Mouse (Mus musculus): Measurements from ENCODE around the gene Onecut1. TPM values are rescaled to one million over a fixed set of nuclear protein-coding genes. Genes with fewer than 3 reads are reported as not detected.

Gene Onecut1
- polyA plus RNA-seq, 1 experiment from 2014 or later, result 9.1 TPM

- H3K4me2 ChIP-seq (ENCODE audit: low read depth, low read length), result peak overlapping the region; percentile 68
- H3K36me3 ChIP-seq (replicated peaks; ENCODE audit: insufficient read depth, low read length), result no peaks in the 10 kb centered on the region
- ATAC-seq (peak; percentile 43; the same call in 1 of the 2 replicates), DNase-seq (peak; percentile 47)
- H3K9ac ChIP-seq (replicated peaks), result peak overlapping the region; percentile 73
- H3K27ac ChIP-seq (ENCODE audit: low read depth), result peak overlapping the region; percentile 90
- WGBS (ENCODE audit: insufficient replicate concordance), result 1% methylated on average over 46 of the region's 46 CpGs
- peaks cover 38% of the 10 kb centered on the region for H3K27me3 ChIP-seq (ENCODE audit: insufficient read depth, low read length)
- H3K9me3 ChIP-seq (ENCODE audit: low read length), result no peaks in the 10 kb centered on the region
- H3K4me1 ChIP-seq (ENCODE audit: insufficient read depth), result no peaks in the 10 kb centered on the region; the same call in 1 of the 2 replicates
- H3K4me3 ChIP-seq (ENCODE audit: low read depth, low read length), result peak overlapping the region; percentile 52
- no peak for TF ChIP-seq CTCF (IDR thresholded peaks at IDR 0.05; ENCODE audit: low read depth)
- no peak for TF ChIP-seq EP300 (IDR thresholded peaks at IDR 0.05; ENCODE audit: low read depth)
Measured at GRCm38 (mm10) chr9:74848411-74849194, 13.1 kb upstream of the Onecut1 start.

GRCm38 (mm10) chr9:74849195-74849978 lies 12.3 kb upstream of the Onecut1 start:
- 2% methylated on average over 58 of the region's 63 CpGs for WGBS (ENCODE audit: insufficient replicate concordance)
- Histone ChIP-seq H3K27ac (ENCODE audit: low read depth) (peak overlapping the region; percentile 90), H3K36me3 (replicated peaks; ENCODE audit: insufficient read depth, low read length) (no peaks in the 10 kb centered on the region), H3K4me1 (ENCODE audit: insufficient read depth) (no peaks in the 10 kb centered on the region; the same call in none of the 2 replicates), H3K9ac (replicated peaks) (peak overlapping the region; percentile 73), H3K4me3 (ENCODE audit: low read depth, low read length) (peak overlapping the region; percentile 52), H3K27me3 (ENCODE audit: insufficient read depth, low read length) (peaks cover 46% of the 10 kb centered on the region), H3K4me2 (ENCODE audit: low read depth, low read length) (peak overlapping the region; percentile 68), H3K9me3 (ENCODE audit: low read length) (no peaks in the 10 kb centered on the region)
- peak; percentile 52 for ATAC-seq
- DNase-seq, result peak; percentile 41
- TF ChIP-seq EP300 (IDR thresholded peaks at IDR 0.05; ENCODE audit: low read depth) (no peak), CTCF (IDR thresholded peaks at IDR 0.05; ENCODE audit: low read depth) (no peak)

- peaks cover 53% of the 10 kb centered on the region for H3K27me3 ChIP-seq (ENCODE audit: insufficient read depth, low read length)
- no peaks in the 10 kb centered on the region for H3K36me3 ChIP-seq (replicated peaks; ENCODE audit: insufficient read depth, low read length)
- ATAC-seq (no peak), DNase-seq (no peak)
- peak overlapping the region; percentile 68 for H3K4me2 ChIP-seq (ENCODE audit: low read depth, low read length)
- peak overlapping the region; percentile 52 for H3K4me3 ChIP-seq (ENCODE audit: low read depth, low read length)
- no peaks in the 10 kb centered on the region for H3K9me3 ChIP-seq (ENCODE audit: low read length)
- peak overlapping the region; percentile 73 for H3K9ac ChIP-seq (replicated peaks)
- H3K4me1 ChIP-seq (ENCODE audit: insufficient read depth), result no peaks in the 10 kb centered on the region; the same call in none of the 2 replicates
- 16% methylated on average over 12 of the region's 12 CpGs for WGBS (ENCODE audit: insufficient replicate concordance)
- peak overlapping the region; percentile 90; the same call in 1 of the 2 replicates for H3K27ac ChIP-seq (ENCODE audit: low read depth)
- TF ChIP-seq CTCF (IDR thresholded peaks at IDR 0.05; ENCODE audit: low read depth) (no peak), EP300 (IDR thresholded peaks at IDR 0.05; ENCODE audit: low read depth) (no peak)
Measured at GRCm38 (mm10) chr9:74849979-74850780, 11.5 kb upstream of the Onecut1 start.

- TF ChIP-seq EP300 (IDR thresholded peaks at IDR 0.05; ENCODE audit: low read depth), result no peak
- TF ChIP-seq CTCF (IDR thresholded peaks at IDR 0.05; ENCODE audit: low read depth), result no peak
- WGBS (ENCODE audit: insufficient replicate concordance), result 17% methylated on average over 5 of the region's 5 CpGs
- ATAC-seq (no peak), DNase-seq (no peak)
- Histone ChIP-seq H3K27ac (ENCODE audit: low read depth) (no peak overlapping the region), H3K36me3 (replicated peaks; ENCODE audit: insufficient read depth, low read length) (no peaks in the 10 kb centered on the region), H3K4me2 (ENCODE audit: low read depth, low read length) (peak overlapping the region; percentile 68; the same call in 1 of the 2 replicates), H3K9ac (replicated peaks) (no peak overlapping the region), H3K27me3 (ENCODE audit: insufficient read depth, low read length) (peaks cover 53% of the 10 kb centered on the region), H3K4me3 (ENCODE audit: low read depth, low read length) (no peak overlapping the region), H3K4me1 (ENCODE audit: insufficient read depth) (no peaks in the 10 kb centered on the region; the same call in none of the 2 replicates), H3K9me3 (ENCODE audit: low read length) (no peaks in the 10 kb centered on the region)
Measured at GRCm38 (mm10) chr9:74850781-74851145, 11.0 kb upstream of the Onecut1 start.

GRCm38 (mm10) chr9:74851601-74852000 lies 10.1 kb upstream of the Onecut1 start:
- TF ChIP-seq CTCF (IDR thresholded peaks at IDR 0.05; ENCODE audit: low read depth), result no peak
- TF ChIP-seq EP300 (IDR thresholded peaks at IDR 0.05; ENCODE audit: low read depth), result no peak
- H3K9ac ChIP-seq (replicated peaks), result no peak overlapping the region
- WGBS (ENCODE audit: insufficient replicate concordance), result 21% methylated on average over 5 of the region's 5 CpGs
- H3K36me3 ChIP-seq (replicated peaks; ENCODE audit: insufficient read depth, low read length), result no peaks in the 10 kb centered on the region
- no peak overlapping the region for H3K4me2 ChIP-seq (ENCODE audit: low read depth, low read length)
- ATAC-seq (no peak), DNase-seq (no peak)
- peaks cover 52% of the 10 kb centered on the region for H3K27me3 ChIP-seq (ENCODE audit: insufficient read depth, low read length)
- H3K27ac ChIP-seq (ENCODE audit: low read depth), result no peak overlapping the region
- H3K4me3 ChIP-seq (ENCODE audit: low read depth, low read length), result no peak overlapping the region
- H3K9me3 ChIP-seq (ENCODE audit: low read length), result no peaks in the 10 kb centered on the region
- no peaks in the 10 kb centered on the region; the same call in none of the 2 replicates for H3K4me1 ChIP-seq (ENCODE audit: insufficient read depth)
